Mouse (Mus musculus) limb, embryonic 14.5 days (tissue): ENCODE data around the gene Cep152. TPM values are rescaled to one million over a fixed set of nuclear protein-coding genes. Genes with fewer than 3 reads are reported as not detected.
A peak's percentile ranks its signal among the peaks of the same experiment; 100 is the strongest.

Experiments
- ATAC-seq: fragments of 200-750 bp; cut with Nextera tagmentation; 2 replicates; pipeline ENCODE4 v1.8.0; 2017; ENCODE audit warnings: low read depth, moderate number of reproducible peaks, moderate TSS enrichment; ENCODE audit not compliant: low FRiP score
- DNase-seq: peaks from one replicate; pipeline ENCODE4 v3.0.0-alpha.2; 2015; ENCODE audit warnings: low spot score
- H3K27ac ChIP-seq: fragments of 300-500 bp; sonication (generic); replicated peaks from 2 replicates; pipeline ENCODE4 v1.5.1; 2014; ENCODE audit warnings: low read depth, mild to moderate bottlenecking, low read length, moderate library complexity, mixed read lengths
- H3K27me3 ChIP-seq: fragments of 300-500 bp; sonication (generic); 2 replicates; pipeline ENCODE4 v1.6.1; 2014; ENCODE audit warnings: low read length, mixed read lengths; ENCODE audit not compliant: control insufficient read depth, insufficient read depth
- H3K36me3 ChIP-seq: fragments of 300-500 bp; sonication (generic); 2 replicates; pipeline ENCODE4 v1.6.1; 2014; ENCODE audit warnings: mild to moderate bottlenecking, low read length, moderate library complexity, mixed read lengths; ENCODE audit not compliant: control insufficient read depth, insufficient read depth
- H3K4me1 ChIP-seq: fragments of 300-500 bp; sonication (generic); 2 replicates; pipeline ENCODE4 v1.6.1; 2014; ENCODE audit warnings: antibody characterized with exemption, low read length, mixed read lengths; ENCODE audit not compliant: control insufficient read depth, insufficient read depth
- H3K4me2 ChIP-seq: fragments of 300-500 bp; sonication (generic); replicated peaks from 2 replicates; pipeline ENCODE4 v1.6.1; 2014; ENCODE audit warnings: low read depth, mild to moderate bottlenecking, low read length, moderate library complexity; ENCODE audit not compliant: severe bottlenecking
- H3K4me3 ChIP-seq: fragments of 300-500 bp; sonication (generic); replicated peaks from 2 replicates; pipeline ENCODE4 v1.5.1; 2014; ENCODE audit warnings: low read length
- H3K9ac ChIP-seq: fragments of 300-500 bp; sonication (generic); 2 replicates; pipeline ENCODE4 v1.6.1; 2014; ENCODE audit warnings: mild to moderate bottlenecking, low read depth, low read length, moderate library complexity; ENCODE audit not compliant: severe bottlenecking
- H3K9me3 ChIP-seq: fragments of 300-500 bp; sonication (generic); 2 replicates; pipeline ENCODE4 v1.6.1; 2016; ENCODE audit warnings: low read length; ENCODE audit not compliant: control insufficient read depth
- POLR2A ChIP-seq: fragments of 200-500 bp; IDR thresholded peaks from 2 replicates; pipeline ENCODE4 v1.8.0; 2012; ENCODE audit warnings: inconsistent platforms, mild to moderate bottlenecking, moderate library complexity, borderline replicate concordance; ENCODE audit not compliant: insufficient read depth, insufficient read length; ENCODE audit errors: extremely low read depth
- WGBS: fragments of 180-500 bp; shearing (Covaris S2); extraction: QIAGEN DNeasy Blood & Tissue Kit; methylation state at CpG from one replicate; pipeline ENCODE4 v1.1.7; 2014; 5-methylcytosine and 5-hydroxymethylcytosine counted together
- polyA plus RNA-seq, 2 experiments: library from polyadenylated mRNA; depleted of rRNA in 1 of 2; stranded (reverse) in 1 of 2; unstranded in 1 of 2; fragments of >200 nt; fragmentation: Nextera tagmentation in 1 of 2; extraction: Ambion mirVana in 1 of 2; gene quantifications; 2 replicates each; pipeline versions ENCODE4 v1.2.1 to v1.2.3; 2012 to 2014

Gene Cep152
- polyA plus RNA-seq, 2 experiments: 5.3 to 6.9 TPM

- TF ChIP-seq POLR2A: no peak
- Histone ChIP-seq H3K27me3 (no peaks in the 10 kb centered on the region), H3K36me3 (no peaks in the 10 kb centered on the region), H3K9me3 (no peaks in the 10 kb centered on the region), H3K9ac (no peak overlapping the region), H3K4me1 (no peaks in the 10 kb centered on the region), H3K27ac (no peak overlapping the region), H3K4me2 (no peak overlapping the region), H3K4me3 (no peak overlapping the region)
- ATAC-seq: no peak
- 36% methylated on average over 5 of the region's 5 CpGs for WGBS
- no peak for DNase-seq
Observed at GRCm38 (mm10) chr2:125667184-125667583, 42.3 kb upstream of the Cep152 start.

GRCm38 (mm10) chr2:125666668-125667067, 41.8 kb upstream of the Cep152 start:
- H3K27ac ChIP-seq: no peak overlapping the region
- no peaks in the 10 kb centered on the region for H3K36me3 ChIP-seq
- H3K27me3 ChIP-seq: no peaks in the 10 kb centered on the region
- no peak for TF ChIP-seq POLR2A
- H3K4me3 ChIP-seq: no peak overlapping the region
- 79% methylated on average over 4 of the region's 4 CpGs for WGBS
- DNase-seq: no peak
- no peak overlapping the region for H3K9ac ChIP-seq
- H3K4me2 ChIP-seq: no peak overlapping the region
- no peaks in the 10 kb centered on the region for H3K9me3 ChIP-seq
- no peak for ATAC-seq
- no peaks in the 10 kb centered on the region for H3K4me1 ChIP-seq

- no peak for DNase-seq
- Histone ChIP-seq H3K9ac (no peak overlapping the region), H3K4me3 (no peak overlapping the region), H3K27ac (no peak overlapping the region), H3K4me2 (no peak overlapping the region), H3K36me3 (no peaks in the 10 kb centered on the region), H3K27me3 (no peaks in the 10 kb centered on the region), H3K9me3 (no peaks in the 10 kb centered on the region), H3K4me1 (peaks cover 3% of the 10 kb centered on the region)
- ATAC-seq: no peak
- 87% methylated on average over 4 of the region's 4 CpGs for WGBS
- TF ChIP-seq POLR2A: no peak
Observed at GRCm38 (mm10) chr2:125665909-125666308, 41.0 kb upstream of the Cep152 start.

- Histone ChIP-seq H3K4me2 (no peak overlapping the region), H3K9me3 (no peaks in the 10 kb centered on the region), H3K4me3 (no peak overlapping the region), H3K4me1 (peaks cover 6% of the 10 kb centered on the region), H3K27ac (no peak overlapping the region), H3K9ac (no peak overlapping the region), H3K36me3 (no peaks in the 10 kb centered on the region), H3K27me3 (no peaks in the 10 kb centered on the region)
- whole genome bisulfite sequencing: 85% methylated on average over 5 of the region's 5 CpGs
- ATAC-seq (no peak), DNase-seq (no peak)
- TF ChIP-seq POLR2A: no peak
Observed at GRCm38 (mm10) chr2:125665213-125665612, 40.3 kb upstream of the Cep152 start.

- H3K4me1 ChIP-seq: peaks cover 6% of the 10 kb centered on the region
- no peak for TF ChIP-seq POLR2A
- ATAC-seq (no peak), DNase-seq (no peak)
- H3K4me3 ChIP-seq: no peak overlapping the region
- no peak overlapping the region for H3K9ac ChIP-seq
- no peaks in the 10 kb centered on the region for H3K36me3 ChIP-seq
- 91% methylated on average over 3 of the region's 3 CpGs for WGBS
- H3K4me2 ChIP-seq: no peak overlapping the region
- H3K9me3 ChIP-seq: no peaks in the 10 kb centered on the region
- H3K27ac ChIP-seq: no peak overlapping the region
- no peaks in the 10 kb centered on the region for H3K27me3 ChIP-seq
Observed at GRCm38 (mm10) chr2:125662517-125662916, 37.6 kb upstream of the Cep152 start.

GRCm38 (mm10) chr2:125661156-125661555, 36.2 kb upstream of the Cep152 start:
- no peak for ATAC-seq
- Histone ChIP-seq H3K9me3 (no peaks in the 10 kb centered on the region), H3K9ac (peak overlapping the region; percentile 55), H3K27me3 (no peaks in the 10 kb centered on the region), H3K4me1 (peaks cover 6% of the 10 kb centered on the region), H3K36me3 (no peaks in the 10 kb centered on the region), H3K4me2 (peak overlapping the region; percentile 56), H3K4me3 (peak overlapping the region; percentile 37; the same call in 1 of the 2 replicates), H3K27ac (no peak overlapping the region)
- no peak for TF ChIP-seq POLR2A
- DNase-seq: no peak
- 31% methylated on average over 4 of the region's 4 CpGs for WGBS
